Mouse (Mus musculus): ENCODE results near the gene Olfr56. TPM values are rescaled to one million over a fixed set of nuclear protein-coding genes. Genes with fewer than 3 reads are reported as not detected.
"Not testable (repeated sequence)": the region's sequence is repeated elsewhere in the genome, so short reads cannot be mapped to it uniquely, and the experiment has no call there.

Gene Olfr56
- 0.10 TPM in 1 of 2 replicates, not detected in the other for polyA plus RNA-seq (2015; fragmentation: Nextera tagmentation; extraction: Ambion mirVana)

- not testable (repeated sequence) for H3K27ac ChIP-seq; H3K9ac ChIP-seq; H3K4me2 ChIP-seq; H3K4me1 ChIP-seq (replicated peaks); H3K27me3 ChIP-seq; ATAC-seq (replicated peaks; ENCODE audit: insufficient number of reproducible peaks, insufficient read depth, low FRiP score, low read depth); H3K9me3 ChIP-seq (replicated peaks); H3K36me3 ChIP-seq; H3K4me3 ChIP-seq
- no CpG with 5 or more reads among the region's 1 CpGs for WGBS
Observed at GRCm38 (mm10) chr11:48978240-48978939, at the start of gene Olfr56. Gene Olfr56 (plus strand): TSS chr11:48978889.

- not testable (repeated sequence) for H3K27me3 ChIP-seq; ATAC-seq (replicated peaks; ENCODE audit: insufficient number of reproducible peaks, insufficient read depth, low FRiP score, low read depth)
Observed at GRCm38 (mm10) chr11:48933422-48933821, 45.3 kb upstream of the Olfr56 start.

GRCm38 (mm10) chr11:48933923-48934322 lies 44.8 kb upstream of the Olfr56 start:
- not testable (repeated sequence) for ATAC-seq (replicated peaks; ENCODE audit: insufficient number of reproducible peaks, insufficient read depth, low FRiP score, low read depth)
- 16% methylated on average over 1 of the region's 1 CpGs for WGBS

More at GRCm38 (mm10) chr11:48933422-48933821, 45.3 kb upstream of the Olfr56 start:
- H3K4me3 ChIP-seq; H3K9me3 ChIP-seq (replicated peaks); H3K36me3 ChIP-seq; H3K9ac ChIP-seq; H3K4me1 ChIP-seq (replicated peaks); H3K27ac ChIP-seq; H3K4me2 ChIP-seq: not testable (repeated sequence)
- 50% methylated on average over 1 of the region's 1 CpGs for WGBS

GRCm38 (mm10) chr11:48935291-48935690 lies 43.4 kb upstream of the Olfr56 start:
- not testable (repeated sequence) for H3K9me3 ChIP-seq (replicated peaks); H3K4me3 ChIP-seq; H3K4me2 ChIP-seq; ATAC-seq (replicated peaks; ENCODE audit: insufficient number of reproducible peaks, insufficient read depth, low FRiP score, low read depth); H3K27ac ChIP-seq; H3K9ac ChIP-seq; H3K36me3 ChIP-seq; H3K4me1 ChIP-seq (replicated peaks); H3K27me3 ChIP-seq
- 67% methylated on average over 1 of the region's 3 CpGs for WGBS

More at GRCm38 (mm10) chr11:48933923-48934322, 44.8 kb upstream of the Olfr56 start:
- not testable (repeated sequence) for H3K4me3 ChIP-seq; H3K27me3 ChIP-seq; H3K9ac ChIP-seq; H3K27ac ChIP-seq; H3K4me1 ChIP-seq (replicated peaks); H3K36me3 ChIP-seq; H3K4me2 ChIP-seq; H3K9me3 ChIP-seq (replicated peaks)

GRCm38 (mm10) chr11:48939286-48939685 lies 39.4 kb upstream of the Olfr56 start:
- H3K9me3 ChIP-seq (replicated peaks); H3K4me2 ChIP-seq; ATAC-seq (replicated peaks; ENCODE audit: insufficient number of reproducible peaks, insufficient read depth, low FRiP score, low read depth); H3K4me3 ChIP-seq; H3K4me1 ChIP-seq (replicated peaks); H3K27me3 ChIP-seq; H3K36me3 ChIP-seq; H3K9ac ChIP-seq; H3K27ac ChIP-seq: not testable (repeated sequence)

GRCm38 (mm10) chr11:48946090-48946489 lies 32.6 kb upstream of the Olfr56 start, which contains the start of gene Psme2b:
Gene Psme2b (minus strand): TSS chr11:48946190.
- not testable (repeated sequence) for H3K4me2 ChIP-seq; ATAC-seq (replicated peaks; ENCODE audit: insufficient number of reproducible peaks, insufficient read depth, low FRiP score, low read depth); H3K9me3 ChIP-seq (replicated peaks); H3K36me3 ChIP-seq; H3K4me3 ChIP-seq; H3K27ac ChIP-seq; H3K27me3 ChIP-seq; H3K9ac ChIP-seq; H3K4me1 ChIP-seq (replicated peaks)
- WGBS: 82% methylated on average over 6 of the region's 6 CpGs

GRCm38 (mm10) chr11:48974686-48975085 lies 4.0 kb upstream of the Olfr56 start:
- ATAC-seq (replicated peaks; ENCODE audit: insufficient number of reproducible peaks, insufficient read depth, low FRiP score, low read depth); H3K27ac ChIP-seq; H3K36me3 ChIP-seq; H3K9ac ChIP-seq; H3K4me2 ChIP-seq; H3K4me3 ChIP-seq; H3K4me1 ChIP-seq (replicated peaks); H3K9me3 ChIP-seq (replicated peaks); H3K27me3 ChIP-seq: not testable (repeated sequence)
- no CpG with 5 or more reads among the region's 1 CpGs for WGBS

GRCm38 (mm10) chr11:48979251-48979650 lies 562 bp downstream of the Olfr56 start, which contains the start of gene 9930111J21Rik1:
Gene 9930111J21Rik1 (minus strand): TSS chr11:48979398.
- H3K27me3 ChIP-seq; H3K4me1 ChIP-seq (replicated peaks); H3K36me3 ChIP-seq; ATAC-seq (replicated peaks; ENCODE audit: insufficient number of reproducible peaks, insufficient read depth, low FRiP score, low read depth); H3K4me2 ChIP-seq; H3K27ac ChIP-seq; H3K9me3 ChIP-seq (replicated peaks); H3K9ac ChIP-seq; H3K4me3 ChIP-seq: not testable (repeated sequence)
- WGBS: no CpG with 5 or more reads among the region's 3 CpGs

GRCm38 (mm10) chr11:48980052-48980451 lies 1.4 kb downstream of the Olfr56 start:
- H3K9me3 ChIP-seq (replicated peaks); ATAC-seq (replicated peaks; ENCODE audit: insufficient number of reproducible peaks, insufficient read depth, low FRiP score, low read depth); H3K4me2 ChIP-seq; H3K4me1 ChIP-seq (replicated peaks); H3K36me3 ChIP-seq; H3K27me3 ChIP-seq; H3K9ac ChIP-seq; H3K27ac ChIP-seq; H3K4me3 ChIP-seq: not testable (repeated sequence)
- no CpG with 5 or more reads among the region's 5 CpGs for WGBS

GRCm38 (mm10) chr11:48982848-48983247 lies 4.2 kb downstream of the Olfr56 start:
- H3K27me3 ChIP-seq; H3K4me1 ChIP-seq (replicated peaks); H3K9ac ChIP-seq; H3K4me3 ChIP-seq; H3K4me2 ChIP-seq; H3K36me3 ChIP-seq; ATAC-seq (replicated peaks; ENCODE audit: insufficient number of reproducible peaks, insufficient read depth, low FRiP score, low read depth); H3K27ac ChIP-seq; H3K9me3 ChIP-seq (replicated peaks): not testable (repeated sequence)
- WGBS: no CpG with 5 or more reads among the region's 3 CpGs

- not testable (repeated sequence) for ATAC-seq (replicated peaks; ENCODE audit: insufficient number of reproducible peaks, insufficient read depth, low FRiP score, low read depth)
Observed at GRCm38 (mm10) chr11:48988219-48988618, 9.5 kb downstream of the Olfr56 start.

GRCm38 (mm10) chr11:48989981-48990380 lies 11.3 kb downstream of the Olfr56 start:
- H3K36me3 ChIP-seq; H3K4me3 ChIP-seq; H3K9me3 ChIP-seq (replicated peaks); H3K27me3 ChIP-seq; H3K4me2 ChIP-seq; H3K4me1 ChIP-seq (replicated peaks); H3K27ac ChIP-seq; ATAC-seq (replicated peaks; ENCODE audit: insufficient number of reproducible peaks, insufficient read depth, low FRiP score, low read depth); H3K9ac ChIP-seq: not testable (repeated sequence)
- 76% methylated on average over 2 of the region's 2 CpGs for WGBS

More at GRCm38 (mm10) chr11:48988219-48988618, 9.5 kb downstream of the Olfr56 start:
- not testable (repeated sequence) for H3K36me3 ChIP-seq; H3K9me3 ChIP-seq (replicated peaks); H3K4me1 ChIP-seq (replicated peaks); H3K27ac ChIP-seq; H3K4me3 ChIP-seq; H3K4me2 ChIP-seq; H3K27me3 ChIP-seq; H3K9ac ChIP-seq
- 68% methylated on average over 2 of the region's 3 CpGs for WGBS

Data from heart, embryonic 15.5 days (tissue).